Mouse (Mus musculus): ENCODE data around the gene Slbp. TPM values are rescaled to one million over a fixed set of nuclear protein-coding genes. Genes with fewer than 3 reads are reported as not detected.
A peak's percentile ranks its signal among the peaks of the same experiment; 100 is the strongest.

Gene Slbp
- polyA plus RNA-seq, 1 experiment from 2014 or later: 81.2 TPM

DNA sequence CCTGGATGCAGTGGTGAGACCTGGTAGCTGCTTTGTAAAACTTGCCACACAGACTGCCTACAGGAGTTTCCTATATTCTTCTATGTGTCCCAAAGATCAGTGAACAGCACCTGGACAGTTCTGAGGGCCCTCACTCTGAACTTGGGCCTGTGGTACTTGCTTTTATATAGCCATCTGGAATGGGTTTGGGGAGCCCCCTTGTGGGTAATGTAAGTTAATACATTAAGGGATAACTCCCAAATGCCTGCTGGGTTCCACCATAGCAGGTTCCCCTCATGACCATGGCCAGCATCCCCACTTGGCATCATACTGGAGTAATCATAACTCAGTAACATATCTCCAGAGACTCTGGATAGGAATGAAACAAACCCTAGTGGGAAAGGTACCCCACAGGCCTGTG is 15.8 kb upstream of the Slbp start:
- H3K4me1 ChIP-seq (ENCODE audit: insufficient read depth, low read depth, low read length): no peaks in the 10 kb centered on the region
- no peak overlapping the region for H3K9ac ChIP-seq (replicated peaks; ENCODE audit: low read depth)
- H3K4me2 ChIP-seq (replicated peaks; ENCODE audit: low read depth, low read length): no peak overlapping the region
- H3K9me3 ChIP-seq (ENCODE audit: low read length): no peaks in the 10 kb centered on the region
- no peak overlapping the region for H3K27ac ChIP-seq (ENCODE audit: low read length)
- peaks cover 20% of the 10 kb centered on the region; the same call in 1 of the 2 replicates for H3K36me3 ChIP-seq (ENCODE audit: insufficient read depth, low read length)
- H3K27me3 ChIP-seq (replicated peaks; ENCODE audit: insufficient read depth, low read length): no peaks in the 10 kb centered on the region
- 0 out of 2 replicates have a peak, but pooled peaks have one; percentile 32 for ATAC-seq
- no peak overlapping the region for H3K4me3 ChIP-seq (ENCODE audit: low read depth, low read length)
- DNase-seq (ENCODE audit: low spot score): peak; percentile 59
- TF ChIP-seq EP300 (IDR thresholded peaks at IDR 0.05): no peak
- peak; percentile 65 for TF ChIP-seq CTCF (IDR thresholded peaks at IDR 0.05)

GRCm38 (mm10) chr5:33658664-33659050 is 6.3 kb upstream of the Slbp start:
- no peak for ATAC-seq
- Histone ChIP-seq H3K4me2 (replicated peaks; ENCODE audit: low read depth, low read length) (peak overlapping the region; percentile 83), H3K36me3 (ENCODE audit: insufficient read depth, low read length) (peaks cover 7% of the 10 kb centered on the region; the same call in 1 of the 2 replicates), H3K27ac (ENCODE audit: low read length) (0 out of 2 replicates have a peak overlapping the region, but pooled peaks have one; percentile 93), H3K4me3 (ENCODE audit: low read depth, low read length) (peak overlapping the region; percentile 67), H3K4me1 (ENCODE audit: insufficient read depth, low read depth, low read length) (peaks cover 7% of the 10 kb centered on the region), H3K9me3 (ENCODE audit: low read length) (no peaks in the 10 kb centered on the region), H3K9ac (replicated peaks; ENCODE audit: low read depth) (peak overlapping the region; percentile 37; the same call in 1 of the 2 replicates), H3K27me3 (replicated peaks; ENCODE audit: insufficient read depth, low read length) (no peaks in the 10 kb centered on the region)
- no peak for DNase-seq (ENCODE audit: low spot score)
- TF ChIP-seq CTCF (IDR thresholded peaks at IDR 0.05) (no peak), EP300 (IDR thresholded peaks at IDR 0.05) (no peak)
- 1% methylated on average over 26 of the region's 26 CpGs for WGBS

- H3K36me3 ChIP-seq (ENCODE audit: insufficient read depth, low read length): peaks cover 7% of the 10 kb centered on the region; the same call in 1 of the 2 replicates
- H3K4me3 ChIP-seq (ENCODE audit: low read depth, low read length): peak within 1 kb of the TSS; percentile 67
- 1% methylated on average over 60 of the region's 60 CpGs for WGBS
Measured at GRCm38 (mm10) chr5:33657787-33658663, 5.7 kb upstream of the Slbp start, which contains the start of the genes Tacc3 and Tmem129. Gene Tacc3 (plus strand): TSS chr5:33658128. Gene Tmem129 (minus strand): TSS chr5:33658416.

DNA sequence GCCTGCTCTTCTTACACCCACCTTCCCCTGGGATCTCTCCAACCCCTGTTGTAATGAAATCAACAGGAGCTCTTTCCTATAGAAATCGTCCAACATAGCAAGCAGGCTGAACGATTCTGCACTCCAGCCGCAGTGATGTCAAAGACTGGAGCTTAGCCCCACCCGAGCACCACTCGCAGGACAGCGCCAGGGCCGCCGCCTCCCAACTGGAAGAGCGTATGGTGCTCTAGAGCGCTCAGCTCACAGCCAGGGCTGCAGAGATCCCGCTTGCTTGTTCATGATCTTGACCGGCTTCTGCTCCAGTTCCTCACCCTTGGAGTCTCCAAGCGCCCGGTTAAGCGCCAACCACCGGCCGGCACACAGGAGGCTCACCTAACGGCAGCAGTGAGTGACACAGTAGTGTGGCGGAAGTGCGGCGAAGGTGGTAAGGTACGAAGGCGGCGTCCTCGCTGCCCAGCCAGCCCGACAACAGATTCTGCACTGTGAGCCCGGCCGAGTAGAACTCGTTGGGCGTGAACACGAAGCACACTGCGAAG is 4.9 kb upstream of the Slbp start:
- DNase-seq (ENCODE audit: low spot score): peak; percentile 79
- H3K4me2 ChIP-seq (replicated peaks; ENCODE audit: low read depth, low read length): peak overlapping the region; percentile 83
- TF ChIP-seq EP300 (IDR thresholded peaks at IDR 0.05) (no peak), CTCF (IDR thresholded peaks at IDR 0.05) (0 out of 2 replicates have a peak, but pooled peaks have one; percentile 7)

More at GRCm38 (mm10) chr5:33657787-33658663, 5.7 kb upstream of the Slbp start, which contains the start of the genes Tacc3 and Tmem129:
- Histone ChIP-seq H3K27me3 (replicated peaks; ENCODE audit: insufficient read depth, low read length) (no peaks in the 10 kb centered on the region), H3K4me2 (replicated peaks; ENCODE audit: low read depth, low read length) (peak within 1 kb of the TSS; percentile 83), H3K9me3 (ENCODE audit: low read length) (no peaks in the 10 kb centered on the region), H3K4me1 (ENCODE audit: insufficient read depth, low read depth, low read length) (peaks cover 7% of the 10 kb centered on the region), H3K9ac (replicated peaks; ENCODE audit: low read depth) (peak within 1 kb of the TSS; percentile 55), H3K27ac (ENCODE audit: low read length) (peak within 1 kb of the TSS; percentile 93)
- DNase-seq (ENCODE audit: low spot score): peak; percentile 100
- no peak for TF ChIP-seq CTCF (IDR thresholded peaks at IDR 0.05)
- TF ChIP-seq EP300 (IDR thresholded peaks at IDR 0.05): peak; percentile 55
- ATAC-seq: peak; percentile 96

DNA sequence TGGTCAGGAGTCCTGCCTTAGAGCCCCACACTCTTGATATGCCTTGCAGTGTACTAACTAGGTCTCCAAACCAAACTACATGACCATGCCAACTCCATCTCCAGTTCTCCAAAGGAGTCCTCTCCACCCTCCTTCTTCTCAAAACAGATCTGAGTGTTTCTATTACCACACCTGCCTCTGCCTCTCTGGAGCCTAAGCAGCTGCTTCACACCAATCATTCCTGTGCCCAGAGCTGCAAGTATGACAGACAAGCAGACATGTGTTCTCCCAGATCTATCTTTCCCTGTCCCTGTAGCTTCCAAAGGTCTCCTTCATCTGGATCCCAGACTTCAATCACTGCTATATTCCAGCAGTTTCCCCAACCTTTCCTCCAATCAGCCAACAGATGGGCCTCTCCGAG is 4.4 kb upstream of the Slbp start:
- H3K27me3 ChIP-seq (replicated peaks; ENCODE audit: insufficient read depth, low read length): no peaks in the 10 kb centered on the region
- H3K36me3 ChIP-seq (ENCODE audit: insufficient read depth, low read length): peaks cover 7% of the 10 kb centered on the region; the same call in 1 of the 2 replicates
- no peak for TF ChIP-seq CTCF (IDR thresholded peaks at IDR 0.05)
- TF ChIP-seq EP300 (IDR thresholded peaks at IDR 0.05): no peak
- ATAC-seq (no peak), DNase-seq (ENCODE audit: low spot score) (no peak)
- peak overlapping the region; percentile 67 for H3K4me3 ChIP-seq (ENCODE audit: low read depth, low read length)
- peak overlapping the region; percentile 77; the same call in 1 of the 2 replicates for H3K27ac ChIP-seq (ENCODE audit: low read length)
- H3K9ac ChIP-seq (replicated peaks; ENCODE audit: low read depth): peak overlapping the region; percentile 52; the same call in 1 of the 2 replicates
- H3K9me3 ChIP-seq (ENCODE audit: low read length): no peaks in the 10 kb centered on the region
- WGBS: 33% methylated on average over 1 of the region's 1 CpGs
- H3K4me2 ChIP-seq (replicated peaks; ENCODE audit: low read depth, low read length): peak overlapping the region; percentile 83
- peaks cover 10% of the 10 kb centered on the region for H3K4me1 ChIP-seq (ENCODE audit: insufficient read depth, low read depth, low read length)

More for the DNA sequence above, 4.9 kb upstream of the Slbp start:
- peaks cover 7% of the 10 kb centered on the region; the same call in 1 of the 2 replicates for H3K36me3 ChIP-seq (ENCODE audit: insufficient read depth, low read length)
- no peaks in the 10 kb centered on the region for H3K9me3 ChIP-seq (ENCODE audit: low read length)
- under 1% methylated on average over 32 of the region's 32 CpGs for WGBS
- peak overlapping the region; percentile 77 for H3K27ac ChIP-seq (ENCODE audit: low read length)
- H3K4me3 ChIP-seq (ENCODE audit: low read depth, low read length): peak overlapping the region; percentile 67
- peak; percentile 22 for ATAC-seq
- peaks cover 10% of the 10 kb centered on the region for H3K4me1 ChIP-seq (ENCODE audit: insufficient read depth, low read depth, low read length)
- H3K9ac ChIP-seq (replicated peaks; ENCODE audit: low read depth): peak overlapping the region; percentile 52
- H3K27me3 ChIP-seq (replicated peaks; ENCODE audit: insufficient read depth, low read length): no peaks in the 10 kb centered on the region

Measured in lung, postnatal 0 days (tissue).